Mouse (Mus musculus): Measurements from ENCODE around the gene Odaph. TPM values are rescaled to one million over a fixed set of nuclear protein-coding genes. Genes with fewer than 3 reads are reported as not detected.
"Not testable (repeated sequence)": the region's sequence is repeated elsewhere in the genome, so short reads cannot be mapped to it uniquely, and the experiment has no call there.

Gene Odaph
- not detected for total RNA-seq (2021)
- long read RNA-seq, experiment 1, result 0 reads
- long read RNA-seq, experiment 2, partial matches to known transcripts, result 0 of 1 reads
- long read RNA-seq, experiment 2, other reads (novel, unspliced or antisense), result 1 of 1 reads

- no peak for DNase-seq
- intact Hi-C loops (cut with DNase I), result no loop called here
These were observed at the start of gene Odaph for GRCm38 (mm10) chr5:91987236-91987635. Odaph (plus strand) TSS chr5:91987475.

- intact Hi-C loops (cut with DNase I), result loop anchor here (5.0 kb wide), 1 partner anchor 478 kb away; no protein-coding TSS in a partner anchor
- not testable (repeated sequence) for DNase-seq
These were observed 41.7 kb upstream of the Odaph start for GRCm38 (mm10) chr5:91945609-91946008.

- intact Hi-C loops (cut with DNase I), result loop anchor here (5.0 kb wide), 1 partner anchor 480 kb away; no protein-coding TSS in a partner anchor
- DNase-seq, result no peak
These were observed 40.3 kb upstream of the Odaph start for GRCm38 (mm10) chr5:91947008-91947407.

- intact Hi-C loops (cut with DNase I), result loop anchor here (5.0 kb wide), 1 partner anchor 482 kb away; no protein-coding TSS in a partner anchor
- no peak for DNase-seq
These were observed 37.8 kb upstream of the Odaph start for GRCm38 (mm10) chr5:91949441-91949840.

- DNase-seq, result no peak
- intact Hi-C loops (cut with DNase I), result loop anchor here (2.0 kb wide), 1 partner anchor 435 kb away; the partner anchor contains the start of gene Parm1
These were observed 35.9 kb upstream of the Odaph start for GRCm38 (mm10) chr5:91951404-91951803.

GRCm38 (mm10) chr5:91956991-91957760, 30.1 kb upstream of the Odaph start:
- no peak for DNase-seq
- intact Hi-C loops (cut with DNase I), result no loop called here

GRCm38 (mm10) chr5:91959096-91959495, 28.2 kb upstream of the Odaph start:
- DNase-seq, result no peak
- intact Hi-C loops (cut with DNase I), result no loop called here

- intact Hi-C loops (cut with DNase I), result loop anchor here (10.0 kb wide), 1 partner anchor 155 kb away; no protein-coding TSS in a partner anchor
- DNase-seq, result no peak
These were observed 27.3 kb upstream of the Odaph start for GRCm38 (mm10) chr5:91959986-91960385.

- intact Hi-C loops (cut with DNase I), result loop anchor here (10.0 kb wide), 1 partner anchor 154 kb away; no protein-coding TSS in a partner anchor
- DNase-seq, result no peak
These were observed 26.5 kb upstream of the Odaph start for GRCm38 (mm10) chr5:91960606-91961254.

GRCm38 (mm10) chr5:91961370-91961769, 25.9 kb upstream of the Odaph start:
- intact Hi-C loops (cut with DNase I), result loop anchor here (10.0 kb wide), 1 partner anchor 153 kb away; no protein-coding TSS in a partner anchor
- no peak for DNase-seq

GRCm38 (mm10) chr5:91962259-91962638, 25.0 kb upstream of the Odaph start:
- intact Hi-C loops (cut with DNase I), result loop anchor here (10.0 kb wide), 1 partner anchor 153 kb away; no protein-coding TSS in a partner anchor
- DNase-seq, result no peak

GRCm38 (mm10) chr5:91962639-91963440, 24.4 kb upstream of the Odaph start, which contains the start of gene Rchy1:
Rchy1 (minus strand) TSS chr5:91963068.
- intact Hi-C loops (cut with DNase I), result loop anchor here (10.0 kb wide), 1 partner anchor 152 kb away; no protein-coding TSS in a partner anchor
- peak; percentile 86 to 90 for DNase-seq

GRCm38 (mm10) chr5:91972046-91972445, 15.2 kb upstream of the Odaph start:
- DNase-seq, result no peak

GRCm38 (mm10) chr5:91974002-91974401, 13.3 kb upstream of the Odaph start:
- intact Hi-C loops (cut with DNase I), result no loop called here
- no peak for DNase-seq

More at GRCm38 (mm10) chr5:91972046-91972445, 15.2 kb upstream of the Odaph start:
- intact Hi-C loops (cut with DNase I), result no loop called here

- no peak for DNase-seq
- intact Hi-C loops (cut with DNase I), result no loop called here
These were observed 11.5 kb upstream of the Odaph start for GRCm38 (mm10) chr5:91975758-91976157.

GRCm38 (mm10) chr5:91976566-91977396, 10.5 kb upstream of the Odaph start:
- no peak for DNase-seq
- intact Hi-C loops (cut with DNase I), result no loop called here

- no peak for DNase-seq
- intact Hi-C loops (cut with DNase I), result no loop called here
These were observed 9.9 kb upstream of the Odaph start for GRCm38 (mm10) chr5:91977397-91977770.

- DNase-seq, result no peak
- intact Hi-C loops (cut with DNase I), result no loop called here
These were observed 6.0 kb upstream of the Odaph start for GRCm38 (mm10) chr5:91981176-91981840.

- no peak for DNase-seq
- intact Hi-C loops (cut with DNase I), result no loop called here
These were observed 3.8 kb upstream of the Odaph start for GRCm38 (mm10) chr5:91983490-91983889.
